Mouse (Mus musculus): ENCODE results near the gene Gm13941. TPM values are rescaled to one million over a fixed set of nuclear protein-coding genes. Genes with fewer than 3 reads are reported as not detected.

The Gm13941 gene
- polyA plus RNA-seq (2012; rRNA removed), result not detected in 2 replicates

DNA sequence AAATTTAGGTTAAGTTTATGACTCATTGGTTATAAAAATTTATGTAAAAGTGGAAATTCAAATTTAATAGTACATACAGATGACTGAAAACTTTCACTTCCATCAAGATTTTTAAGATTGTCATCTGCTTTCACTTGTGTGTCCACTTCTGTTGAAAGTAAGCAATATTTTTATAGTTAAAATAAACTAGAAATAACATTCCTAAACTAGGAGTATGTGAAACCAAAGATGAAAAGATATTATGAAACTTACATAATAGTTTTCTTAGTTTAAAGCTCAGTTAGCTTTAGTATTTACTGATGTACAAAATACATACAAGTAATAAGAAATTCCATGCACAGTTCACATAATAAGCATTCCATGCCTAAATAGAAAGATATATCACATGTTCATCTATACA is at the start of gene Gm13941:
Gene Gm13941, minus strand, starts transcription at position 101 of the 400 bp plus-strand sequence.

DNA sequence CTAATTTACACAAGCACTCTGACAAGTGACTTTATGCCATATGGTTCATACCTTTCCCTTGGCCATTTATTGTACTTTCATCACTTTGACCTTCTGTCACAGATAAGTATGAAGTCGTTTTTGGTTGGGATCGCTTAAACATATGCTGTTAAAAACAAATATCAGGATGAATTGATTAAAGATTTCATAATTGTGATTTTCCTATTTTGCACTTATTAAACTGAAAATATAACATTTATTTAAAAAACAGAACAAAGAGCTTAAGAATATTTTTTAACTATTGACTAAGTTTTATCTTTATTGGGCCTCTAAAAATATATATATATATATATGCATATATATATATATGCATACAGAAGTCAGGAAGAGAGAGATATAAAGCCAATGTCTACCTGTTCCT is 47.1 kb upstream of the Gm13941 start, which contains the start of gene Gm15130:
Gene Gm15130, minus strand, starts transcription at position 101 of the 400 bp plus-strand sequence.

Other genes with a start within 250 kb of the Gm13941 start
- 0.65 and 0.83 TPM in 2 replicates for gene Ano3, start 155.1 kb downstream of the Gm13941 start, polyA plus RNA-seq (2012; rRNA removed)
- not detected in 2 replicates for gene Gm15130, start 47.0 kb upstream of the Gm13941 start, polyA plus RNA-seq (2012; rRNA removed)
- gene 4930430A15Rik, start 123.6 kb upstream of the Gm13941 start, polyA plus RNA-seq (2012; rRNA removed), result not detected in 2 replicates
- not detected in 2 replicates for gene Olfr1275, start 129.3 kb upstream of the Gm13941 start, polyA plus RNA-seq (2012; rRNA removed)
- not detected in 2 replicates for gene Olfr1276, start 148.5 kb upstream of the Gm13941 start, polyA plus RNA-seq (2012; rRNA removed)
- gene Olfr1277, start 168.1 kb upstream of the Gm13941 start, polyA plus RNA-seq (2012; rRNA removed), result not detected in 2 replicates
- gene Olfr1278, start 184.2 kb upstream of the Gm13941 start, polyA plus RNA-seq (2012; rRNA removed), result not detected in 2 replicates
- gene Olfr1279, start 194.7 kb upstream of the Gm13941 start, polyA plus RNA-seq (2012; rRNA removed), result not detected in 2 replicates
- not detected in 2 replicates for gene Olfr1280, start 208.0 kb upstream of the Gm13941 start, polyA plus RNA-seq (2012; rRNA removed)
- not detected in 2 replicates for gene Olfr1281, start 220.5 kb upstream of the Gm13941 start, polyA plus RNA-seq (2012; rRNA removed)
- not detected in 2 replicates for gene Olfr1282, start 230.1 kb upstream of the Gm13941 start, polyA plus RNA-seq (2012; rRNA removed)